Comparison of ENCODE assay signal across 8 mouse cellular contexts in genomic region chr10:33905489-33905888, GRCm38 (mm10). TPM values are rescaled to one million over a fixed set of nuclear protein-coding genes. Genes with fewer than 3 reads are reported as not detected.
DNase-seq lines count a peak whose midpoint lies in the region; ATAC-seq and TF ChIP-seq lines count a peak whose summit lies in the region.

No protein-coding gene starts in this region.

- H3K27me3 ChIP-seq in embryonic facial prominence, embryonic 11.5 days (ENCODE audit: control insufficient read depth, insufficient read depth, low read length), result no peaks in the 10 kb centered on the region
- H3K27me3 ChIP-seq in kidney, embryonic 14.5 days (ENCODE audit: control insufficient read depth, insufficient read depth, low read length), result no peaks in the 10 kb centered on the region
- no peaks in the 10 kb centered on the region for H3K27me3 ChIP-seq in myocyte (ENCODE audit: control insufficient read depth, insufficient read depth, insufficient read length)

- no peak for TF ChIP-seq CTCF in layer of hippocampus, adult 2 months (conservative IDR thresholded peaks at IDR 0.05)

- H3K27ac ChIP-seq in layer of hippocampus, adult 2 months, result no peak overlapping the region
- no peak overlapping the region for H3K27ac ChIP-seq in embryonic facial prominence, embryonic 11.5 days (replicated peaks; ENCODE audit: low read depth, low read length)
- no peak overlapping the region for H3K27ac ChIP-seq in kidney, embryonic 14.5 days (ENCODE audit: low read depth, low read length)

- no peaks in the 10 kb centered on the region for H3K36me3 ChIP-seq in embryonic facial prominence, embryonic 11.5 days (replicated peaks; ENCODE audit: control insufficient read depth, insufficient read depth, low read depth, low read length)
- no peaks in the 10 kb centered on the region for H3K36me3 ChIP-seq in kidney, embryonic 14.5 days (ENCODE audit: control insufficient read depth, insufficient read depth, low read length)
- H3K36me3 ChIP-seq in myocyte (ENCODE audit: control insufficient read depth, insufficient read depth), result no peaks in the 10 kb centered on the region

- peak overlapping the region; percentile 57 for H3K4me2 ChIP-seq in embryonic facial prominence, embryonic 11.5 days (ENCODE audit: low read depth, low read length)
- peak overlapping the region; percentile 57 for H3K4me2 ChIP-seq in kidney, embryonic 14.5 days (replicated peaks; ENCODE audit: low read depth, low read length)
- peak overlapping the region; percentile 66 for H3K4me2 ChIP-seq in myocyte (ENCODE audit: low read depth)

- peak; percentile 39; the same call in 1 of the 2 replicates for ATAC-seq in embryonic facial prominence, embryonic 11.5 days (replicated peaks; ENCODE audit: insufficient number of reproducible peaks, low FRiP score, low TSS enrichment, low read depth)
- ATAC-seq in kidney, embryonic 14.5 days (ENCODE audit: low FRiP score, low TSS enrichment), result 0 out of 2 replicates have a peak, but pooled peaks have one; percentile 32
- ATAC-seq in erythroid progenitor cell, adult 5-6 weeks (replicated peaks; ENCODE audit: low FRiP score, poor library complexity, severe bottlenecking), result no peak

- DNase-seq in layer of hippocampus, adult 2 months (ENCODE audit: low spot score in 2 of 2), result no peak
- no peak for DNase-seq in layer of hippocampus, adult 9-11 months
- DNase-seq in embryonic facial prominence, embryonic 11.5 days (ENCODE audit: low spot score), result no peak
- no peak for DNase-seq in spleen, postnatal 14 days (ENCODE audit: low spot score in 2 of 2)
- DNase-seq in right cerebral cortex, postnatal 4 days, result no peak

- no peaks in the 10 kb centered on the region for H3K4me1 ChIP-seq in embryonic facial prominence, embryonic 11.5 days (ENCODE audit: control insufficient read depth, insufficient read depth, low read length)
- 0 out of 2 replicates have a peak, but pooled peaks cover 3% of the 10 kb centered on the region for H3K4me1 ChIP-seq in kidney, embryonic 14.5 days (ENCODE audit: control insufficient read depth, insufficient read depth, low read length)

- no peaks in the 10 kb centered on the region for H3K79me2 ChIP-seq in myocyte (ENCODE audit: control insufficient read depth, insufficient read depth)

- no peaks in the 10 kb centered on the region for H3K9me3 ChIP-seq in embryonic facial prominence, embryonic 11.5 days (replicated peaks; ENCODE audit: control insufficient read depth, low read length)
- H3K9me3 ChIP-seq in kidney, embryonic 14.5 days (ENCODE audit: control insufficient read depth, low read length), result no peaks in the 10 kb centered on the region

- H3K9ac ChIP-seq in embryonic facial prominence, embryonic 11.5 days (replicated peaks; ENCODE audit: low read length), result no peak overlapping the region
- 0 out of 2 replicates have a peak overlapping the region, but pooled peaks have one; percentile 12 for H3K9ac ChIP-seq in kidney, embryonic 14.5 days (ENCODE audit: low read depth, low read length)

- 3% methylated on average over 6 of the region's 6 CpGs for WGBS in embryonic facial prominence, embryonic 11.5 days
- 4% methylated on average over 6 of the region's 6 CpGs for WGBS in kidney, embryonic 14.5 days

- TF ChIP-seq POLR2A in myocyte (IDR thresholded peaks at IDR 0.05; ENCODE audit: insufficient read length, low read depth), result no peak

- H3ac ChIP-seq in myocyte (ENCODE audit: control insufficient read depth, insufficient read length), result no peak overlapping the region

- peak overlapping the region; percentile 70 for H3K4me3 ChIP-seq in layer of hippocampus, adult 2 months
- H3K4me3 ChIP-seq in embryonic facial prominence, embryonic 11.5 days (ENCODE audit: low read depth, low read length), result no peak overlapping the region
- H3K4me3 ChIP-seq in kidney, embryonic 14.5 days (ENCODE audit: low read length), result peak overlapping the region; percentile 40
- H3K4me3 ChIP-seq in myocyte, result peak overlapping the region; percentile 11

TF ChIP-seq in myocyte, 11 proteins besides CTCF, POLR2A, EP300 and RAD21:
- no peak for TF ChIP-seq E2F4 (IDR thresholded peaks at IDR 0.05; ENCODE audit: insufficient read depth)
- TF ChIP-seq USF1 (IDR thresholded peaks at IDR 0.05; ENCODE audit: low read depth), result no peak
- no peak for TF ChIP-seq POLR2AphosphoS2 (IDR thresholded peaks at IDR 0.05; ENCODE audit: insufficient read length, low read depth)
- TF ChIP-seq TCF12 (IDR thresholded peaks at IDR 0.05; ENCODE audit: insufficient read depth, poor library complexity, severe bottlenecking), result no peak
- TF ChIP-seq CEBPB (IDR thresholded peaks at IDR 0.05; ENCODE audit: insufficient read depth, poor library complexity, severe bottlenecking), result no peak
- TF ChIP-seq MYOG (IDR thresholded peaks at IDR 0.05; ENCODE audit: control insufficient read depth in 1 of 3, insufficient read depth in 1 of 3, insufficient read length in 2 of 3, low read depth in 2 of 3), result no peak
- TF ChIP-seq REST (IDR thresholded peaks at IDR 0.05; ENCODE audit: insufficient read depth, insufficient read length), result no peak
- no peak for TF ChIP-seq MAX (IDR thresholded peaks at IDR 0.05; ENCODE audit: low read depth)
- TF ChIP-seq TCF3 (IDR thresholded peaks at IDR 0.05; ENCODE audit: insufficient read length, low read depth), result no peak
- TF ChIP-seq MYOD1 (IDR thresholded peaks at IDR 0.05; ENCODE audit: control insufficient read depth in 1 of 3, insufficient read length in 2 of 3, low read depth in 2 of 3), result no peak
- no peak for TF ChIP-seq SRF (IDR thresholded peaks at IDR 0.05; ENCODE audit: control insufficient read depth, insufficient read length, low read depth)

RNA-seq across cellular contexts. Expression of gene Rsph4a, which starts 0.6 kb away (rescaled TPM):
- total RNA-seq in layer of hippocampus, adult 2 months (2021), result 1 to 10 TPM; 5.6 to 5.8 TPM
- polyA plus RNA-seq in embryonic facial prominence, embryonic 11.5 days (2014; fragmentation: Nextera tagmentation; extraction: Ambion mirVana), result 0.06 TPM in 1 of 2 replicates, not detected in the other
- polyA plus RNA-seq in kidney, embryonic 14.5 days (2014; fragmentation: Nextera tagmentation; extraction: Ambion mirVana), result 0.06 TPM in 1 of 2 replicates, not detected in the other
- 0.01 TPM for polyA plus RNA-seq in myocyte (2012; fragmentation: generic; extraction: Trizol)
- not detected in 2 replicates for total RNA-seq in erythroid progenitor cell, adult 5-6 weeks (2015; ENCODE audit: low replicate concordance)
- not detected in 2 replicates for total RNA-seq in erythroid progenitor cell, adult 5-6 weeks (2017; ENCODE audit: low replicate concordance)

RNA-seq across cellular contexts. Expression of gene Zup1, which starts 45.6 kb away (rescaled TPM):
- 10 to 100 TPM; 17.1 to 19.5 TPM for total RNA-seq in layer of hippocampus, adult 2 months (2021)
- 26.2 and 27.9 TPM in 2 replicates for polyA plus RNA-seq in embryonic facial prominence, embryonic 11.5 days (2014; fragmentation: Nextera tagmentation; extraction: Ambion mirVana)
- polyA plus RNA-seq in kidney, embryonic 14.5 days (2014; fragmentation: Nextera tagmentation; extraction: Ambion mirVana), result 23.2 and 24.8 TPM in 2 replicates
- polyA plus RNA-seq in myocyte (2012; fragmentation: generic; extraction: Trizol), result 2.2 TPM
- 28.9 and 32.4 TPM in 2 replicates for total RNA-seq in erythroid progenitor cell, adult 5-6 weeks (2015; ENCODE audit: low replicate concordance)
- 27.2 and 32.9 TPM in 2 replicates for total RNA-seq in erythroid progenitor cell, adult 5-6 weeks (2017; ENCODE audit: low replicate concordance)

RNA-seq across cellular contexts. Expression of gene Sult3a1, which starts 48.0 kb away (rescaled TPM):
- total RNA-seq in layer of hippocampus, adult 2 months (2021), result not detected
- polyA plus RNA-seq in embryonic facial prominence, embryonic 11.5 days (2014; fragmentation: Nextera tagmentation; extraction: Ambion mirVana), result not detected in 2 replicates
- polyA plus RNA-seq in kidney, embryonic 14.5 days (2014; fragmentation: Nextera tagmentation; extraction: Ambion mirVana), result not detected in 2 replicates
- not detected for polyA plus RNA-seq in myocyte (2012; fragmentation: generic; extraction: Trizol)
- total RNA-seq in erythroid progenitor cell, adult 5-6 weeks (2015; ENCODE audit: low replicate concordance), result not detected in 2 replicates
- not detected in 2 replicates for total RNA-seq in erythroid progenitor cell, adult 5-6 weeks (2017; ENCODE audit: low replicate concordance)
